Mouse (Mus musculus): Measurements from ENCODE around the gene Gsk3b.

- TF ChIP-seq SIN3A (IDR thresholded peaks at IDR 0.05; ENCODE audit: low read length): no peak
- no peak for TF ChIP-seq KAT2A (IDR thresholded peaks at IDR 0.05; ENCODE audit: insufficient replicate concordance, low read length)
- no peak for TF ChIP-seq ZC3H11A (IDR thresholded peaks at IDR 0.05; ENCODE audit: low read depth, low read length)
- no peak for TF ChIP-seq ZKSCAN1 (IDR thresholded peaks at IDR 0.05; ENCODE audit: borderline replicate concordance, low read depth, low read length)
- no peak for TF ChIP-seq EP300 (IDR thresholded peaks at IDR 0.05; ENCODE audit: low read length)
- no peak for TF ChIP-seq POLR2A (IDR thresholded peaks at IDR 0.05; ENCODE audit: low read depth, low read length)
Observed at GRCm38 (mm10) chr16:38119286-38119685, 30.5 kb downstream of the Gsk3b start.
